Mouse (Mus musculus): ENCODE results near the gene Samm50.

- TF ChIP-seq CTCF (IDR thresholded peaks at IDR 0.05; ENCODE audit: low read depth) (no peak), EP300 (IDR thresholded peaks at IDR 0.05; ENCODE audit: low read depth) (no peak)
Observed at GRCm38 (mm10) chr15:84217969-84218782, 26.1 kb downstream of the Samm50 start.
